Mouse (Mus musculus): ENCODE data around the gene Vps33b. TPM values are rescaled to one million over a fixed set of nuclear protein-coding genes. Genes with fewer than 3 reads are reported as not detected.
A peak's percentile ranks its signal among the peaks of the same experiment; 100 is the strongest.

The Vps33b gene
- polyA plus RNA-seq, 1 experiment from 2014 or later: 15.5 TPM

GRCm38 (mm10) chr7:80238542-80238941 lies 30.9 kb upstream of the Vps33b start:
- Histone ChIP-seq H3K27me3 (ENCODE audit: control insufficient read depth, insufficient read depth, low read length) (no peaks in the 10 kb centered on the region), H3K27ac (ENCODE audit: low read depth, low read length) (no peak overlapping the region), H3K4me2 (replicated peaks; ENCODE audit: low read depth, low read length) (no peak overlapping the region), H3K9ac (ENCODE audit: low read depth, low read length) (no peak overlapping the region), H3K4me3 (ENCODE audit: low read length) (no peak overlapping the region), H3K4me1 (ENCODE audit: control insufficient read depth, insufficient read depth, low read length) (no peaks in the 10 kb centered on the region), H3K36me3 (ENCODE audit: control insufficient read depth, insufficient read depth, low read length) (peaks cover 19% of the 10 kb centered on the region), H3K9me3 (ENCODE audit: control insufficient read depth, low read length) (no peaks in the 10 kb centered on the region)
- 92% methylated on average over 10 of the region's 10 CpGs for WGBS
- no peak for ATAC-seq (ENCODE audit: low FRiP score, low TSS enrichment)

GRCm38 (mm10) chr7:80241661-80242060 lies 27.8 kb upstream of the Vps33b start:
- H3K9ac ChIP-seq (ENCODE audit: low read depth, low read length): no peak overlapping the region
- H3K27ac ChIP-seq (ENCODE audit: low read depth, low read length): no peak overlapping the region
- H3K4me2 ChIP-seq (replicated peaks; ENCODE audit: low read depth, low read length): no peak overlapping the region
- no peak overlapping the region for H3K4me3 ChIP-seq (ENCODE audit: low read length)
- no peaks in the 10 kb centered on the region for H3K4me1 ChIP-seq (ENCODE audit: control insufficient read depth, insufficient read depth, low read length)
- no peaks in the 10 kb centered on the region for H3K27me3 ChIP-seq (ENCODE audit: control insufficient read depth, insufficient read depth, low read length)
- no peaks in the 10 kb centered on the region; the same call in 1 of the 2 replicates for H3K9me3 ChIP-seq (ENCODE audit: control insufficient read depth, low read length)
- ATAC-seq (ENCODE audit: low FRiP score, low TSS enrichment): no peak
- H3K36me3 ChIP-seq (ENCODE audit: control insufficient read depth, insufficient read depth, low read length): peaks cover 19% of the 10 kb centered on the region
- WGBS: 84% methylated on average over 4 of the region's 4 CpGs

- no peaks in the 10 kb centered on the region for H3K27me3 ChIP-seq (ENCODE audit: control insufficient read depth, insufficient read depth, low read length)
- ATAC-seq (ENCODE audit: low FRiP score, low TSS enrichment): no peak
- 91% methylated on average over 4 of the region's 4 CpGs for WGBS
Measured at GRCm38 (mm10) chr7:80244851-80245250, 24.6 kb upstream of the Vps33b start.

GRCm38 (mm10) chr7:80246148-80246721 lies 23.2 kb upstream of the Vps33b start, which contains the start of gene Ttll13:
Gene Ttll13, plus strand, starts transcription at chr7:80246376.
- ATAC-seq (ENCODE audit: low FRiP score, low TSS enrichment): peak; percentile 98
- H3K9me3 ChIP-seq (ENCODE audit: control insufficient read depth, low read length): no peaks in the 10 kb centered on the region; the same call in 1 of the 2 replicates
- H3K4me1 ChIP-seq (ENCODE audit: control insufficient read depth, insufficient read depth, low read length): no peaks in the 10 kb centered on the region
- peak within 1 kb of the TSS; percentile 62 for H3K27ac ChIP-seq (ENCODE audit: low read depth, low read length)
- H3K4me3 ChIP-seq (ENCODE audit: low read length): peak within 1 kb of the TSS; percentile 55
- H3K4me2 ChIP-seq (replicated peaks; ENCODE audit: low read depth, low read length): peak within 1 kb of the TSS; percentile 55
- no peaks in the 10 kb centered on the region for H3K36me3 ChIP-seq (ENCODE audit: control insufficient read depth, insufficient read depth, low read length)
- H3K9ac ChIP-seq (ENCODE audit: low read depth, low read length): peak within 1 kb of the TSS; percentile 62
- H3K27me3 ChIP-seq (ENCODE audit: control insufficient read depth, insufficient read depth, low read length): no peaks in the 10 kb centered on the region
- WGBS: under 1% methylated on average over 48 of the region's 48 CpGs

More at GRCm38 (mm10) chr7:80244851-80245250, 24.6 kb upstream of the Vps33b start:
- no peaks in the 10 kb centered on the region; the same call in 1 of the 2 replicates for H3K9me3 ChIP-seq (ENCODE audit: control insufficient read depth, low read length)
- H3K27ac ChIP-seq (ENCODE audit: low read depth, low read length): no peak overlapping the region
- no peak overlapping the region for H3K4me3 ChIP-seq (ENCODE audit: low read length)
- no peak overlapping the region for H3K9ac ChIP-seq (ENCODE audit: low read depth, low read length)
- no peak overlapping the region for H3K4me2 ChIP-seq (replicated peaks; ENCODE audit: low read depth, low read length)
- H3K36me3 ChIP-seq (ENCODE audit: control insufficient read depth, insufficient read depth, low read length): peaks cover 7% of the 10 kb centered on the region; the same call in 1 of the 2 replicates
- H3K4me1 ChIP-seq (ENCODE audit: control insufficient read depth, insufficient read depth, low read length): no peaks in the 10 kb centered on the region

GRCm38 (mm10) chr7:80246859-80247258 lies 22.6 kb upstream of the Vps33b start:
- ATAC-seq (ENCODE audit: low FRiP score, low TSS enrichment): no peak
- H3K36me3 ChIP-seq (ENCODE audit: control insufficient read depth, insufficient read depth, low read length): no peaks in the 10 kb centered on the region
- no peaks in the 10 kb centered on the region for H3K4me1 ChIP-seq (ENCODE audit: control insufficient read depth, insufficient read depth, low read length)
- H3K4me3 ChIP-seq (ENCODE audit: low read length): peak overlapping the region; percentile 55
- no peak overlapping the region for H3K27ac ChIP-seq (ENCODE audit: low read depth, low read length)
- no peaks in the 10 kb centered on the region for H3K27me3 ChIP-seq (ENCODE audit: control insufficient read depth, insufficient read depth, low read length)
- H3K4me2 ChIP-seq (replicated peaks; ENCODE audit: low read depth, low read length): peak overlapping the region; percentile 55; the same call in 1 of the 2 replicates
- H3K9ac ChIP-seq (ENCODE audit: low read depth, low read length): peak overlapping the region; percentile 62; the same call in 1 of the 2 replicates
- WGBS: 58% methylated on average over 7 of the region's 7 CpGs
- no peaks in the 10 kb centered on the region; the same call in 1 of the 2 replicates for H3K9me3 ChIP-seq (ENCODE audit: control insufficient read depth, low read length)

GRCm38 (mm10) chr7:80252437-80252836 lies 17.0 kb upstream of the Vps33b start:
- WGBS: 80% methylated on average over 7 of the region's 7 CpGs
- Histone ChIP-seq H3K4me2 (replicated peaks; ENCODE audit: low read depth, low read length) (no peak overlapping the region), H3K9ac (ENCODE audit: low read depth, low read length) (no peak overlapping the region), H3K4me1 (ENCODE audit: control insufficient read depth, insufficient read depth, low read length) (no peaks in the 10 kb centered on the region), H3K27ac (ENCODE audit: low read depth, low read length) (no peak overlapping the region), H3K4me3 (ENCODE audit: low read length) (no peak overlapping the region), H3K27me3 (ENCODE audit: control insufficient read depth, insufficient read depth, low read length) (no peaks in the 10 kb centered on the region), H3K36me3 (ENCODE audit: control insufficient read depth, insufficient read depth, low read length) (no peaks in the 10 kb centered on the region), H3K9me3 (ENCODE audit: control insufficient read depth, low read length) (no peaks in the 10 kb centered on the region)
- no peak for ATAC-seq (ENCODE audit: low FRiP score, low TSS enrichment)

GRCm38 (mm10) chr7:80252886-80253285 lies 16.6 kb upstream of the Vps33b start:
- H3K4me3 ChIP-seq (ENCODE audit: low read length): no peak overlapping the region
- no peaks in the 10 kb centered on the region for H3K9me3 ChIP-seq (ENCODE audit: control insufficient read depth, low read length)
- no peaks in the 10 kb centered on the region for H3K27me3 ChIP-seq (ENCODE audit: control insufficient read depth, insufficient read depth, low read length)
- no peaks in the 10 kb centered on the region for H3K4me1 ChIP-seq (ENCODE audit: control insufficient read depth, insufficient read depth, low read length)
- no peak overlapping the region for H3K27ac ChIP-seq (ENCODE audit: low read depth, low read length)
- H3K9ac ChIP-seq (ENCODE audit: low read depth, low read length): no peak overlapping the region
- ATAC-seq (ENCODE audit: low FRiP score, low TSS enrichment): no peak
- 90% methylated on average over 11 of the region's 11 CpGs for whole genome bisulfite sequencing
- no peaks in the 10 kb centered on the region for H3K36me3 ChIP-seq (ENCODE audit: control insufficient read depth, insufficient read depth, low read length)
- no peak overlapping the region for H3K4me2 ChIP-seq (replicated peaks; ENCODE audit: low read depth, low read length)

- ATAC-seq (ENCODE audit: low FRiP score, low TSS enrichment): no peak
- no peaks in the 10 kb centered on the region for H3K36me3 ChIP-seq (ENCODE audit: control insufficient read depth, insufficient read depth, low read length)
- WGBS: 65% methylated on average over 2 of the region's 2 CpGs
- H3K9me3 ChIP-seq (ENCODE audit: control insufficient read depth, low read length): no peaks in the 10 kb centered on the region
- no peak overlapping the region for H3K27ac ChIP-seq (ENCODE audit: low read depth, low read length)
- no peak overlapping the region for H3K9ac ChIP-seq (ENCODE audit: low read depth, low read length)
- H3K27me3 ChIP-seq (ENCODE audit: control insufficient read depth, insufficient read depth, low read length): no peaks in the 10 kb centered on the region
- H3K4me2 ChIP-seq (replicated peaks; ENCODE audit: low read depth, low read length): no peak overlapping the region
- no peaks in the 10 kb centered on the region for H3K4me1 ChIP-seq (ENCODE audit: control insufficient read depth, insufficient read depth, low read length)
- H3K4me3 ChIP-seq (ENCODE audit: low read length): no peak overlapping the region
Measured at GRCm38 (mm10) chr7:80255981-80256380, 13.5 kb upstream of the Vps33b start.

GRCm38 (mm10) chr7:80257706-80258105 lies 11.7 kb upstream of the Vps33b start:
- no peak for ATAC-seq (ENCODE audit: low FRiP score, low TSS enrichment)
- WGBS: 78% methylated on average over 2 of the region's 2 CpGs

More at GRCm38 (mm10) chr7:80257706-80258105, 11.7 kb upstream of the Vps33b start:
- H3K36me3 ChIP-seq (ENCODE audit: control insufficient read depth, insufficient read depth, low read length): no peaks in the 10 kb centered on the region
- H3K27ac ChIP-seq (ENCODE audit: low read depth, low read length): no peak overlapping the region
- peaks cover 6% of the 10 kb centered on the region for H3K4me1 ChIP-seq (ENCODE audit: control insufficient read depth, insufficient read depth, low read length)
- H3K27me3 ChIP-seq (ENCODE audit: control insufficient read depth, insufficient read depth, low read length): no peaks in the 10 kb centered on the region
- H3K9ac ChIP-seq (ENCODE audit: low read depth, low read length): no peak overlapping the region
- H3K4me3 ChIP-seq (ENCODE audit: low read length): no peak overlapping the region
- no peak overlapping the region for H3K4me2 ChIP-seq (replicated peaks; ENCODE audit: low read depth, low read length)
- no peaks in the 10 kb centered on the region for H3K9me3 ChIP-seq (ENCODE audit: control insufficient read depth, low read length)
